Mouse (Mus musculus) megakaryocyte progenitor cell, adult 5-6 weeks (primary cell): ENCODE measurements around the gene Kcnk10. TPM values are rescaled to one million over a fixed set of nuclear protein-coding genes. Genes with fewer than 3 reads are reported as not detected.
A peak's percentile ranks its signal among the peaks of the same experiment; 100 is the strongest.

Experiments
- ATAC-seq: replicated peaks from 2 replicates; pipeline ENCODE4 v1.8.0; 2016; ENCODE audit warnings: mild to moderate bottlenecking, moderate TSS enrichment, inconsistent platforms; ENCODE audit not compliant: poor library complexity
- total RNA-seq, 2 experiments: library from RNA; stranded (forward) in 1 of 2; stranded (reverse) in 1 of 2; fragments of 157-497, 149-512 nt in 1 of 2; fragments of 200-1000 nt in 1 of 2; gene quantifications; 2 replicates each; pipeline versions ENCODE4 v1.2.3 to v1.2.4; 2015 to 2017

The Kcnk10 gene
- total RNA-seq, 2 experiments from 2014 or later, result not detected

DNA sequence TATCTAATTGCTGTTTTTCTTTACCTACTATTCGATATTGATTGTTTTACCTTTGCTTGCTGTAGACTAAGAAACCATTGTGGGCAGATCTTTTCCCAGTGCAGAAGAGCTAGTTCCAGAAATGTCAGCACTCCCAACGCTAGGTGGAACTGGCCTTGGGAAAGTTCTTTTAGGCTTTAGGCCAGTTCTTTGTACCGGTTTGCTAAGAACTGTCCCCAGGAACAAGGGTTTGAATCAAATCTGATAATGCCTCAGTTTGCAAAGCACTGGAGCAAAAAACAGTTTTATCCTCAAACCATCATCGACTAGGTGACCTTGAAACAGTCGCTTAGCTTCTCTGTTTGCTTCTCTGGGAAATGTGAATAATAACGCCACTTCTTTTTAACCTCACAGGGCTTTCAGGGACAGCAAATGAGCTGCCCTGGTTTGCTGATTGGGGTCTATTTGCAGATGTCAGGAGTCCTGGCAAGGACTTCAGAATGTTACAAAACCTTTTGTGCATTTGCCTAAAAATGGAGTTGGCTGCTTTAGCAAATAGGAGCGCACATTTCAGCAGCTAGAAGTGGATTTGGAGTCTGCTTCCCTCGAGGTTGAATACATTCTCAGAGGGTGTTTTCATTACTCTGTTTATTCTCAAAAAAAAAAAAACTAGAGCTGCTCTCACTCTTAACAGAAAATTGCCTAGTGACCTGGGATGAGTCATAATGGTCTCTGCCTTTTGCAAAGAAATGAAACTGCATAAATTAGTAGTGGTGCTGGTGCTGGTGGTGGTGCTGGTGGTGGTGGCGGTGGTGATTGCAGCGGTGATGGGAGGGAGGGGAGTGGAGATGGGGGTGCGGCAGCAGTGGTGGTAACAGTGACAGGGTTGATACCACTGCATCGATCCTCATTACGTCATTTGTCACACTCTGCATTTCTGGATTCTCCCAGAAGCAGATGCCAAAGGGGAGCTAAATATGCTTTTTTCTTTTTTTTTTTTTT, 53.5 kb downstream of the Kcnk10 start:
- ATAC-seq, result no peak

DNA sequence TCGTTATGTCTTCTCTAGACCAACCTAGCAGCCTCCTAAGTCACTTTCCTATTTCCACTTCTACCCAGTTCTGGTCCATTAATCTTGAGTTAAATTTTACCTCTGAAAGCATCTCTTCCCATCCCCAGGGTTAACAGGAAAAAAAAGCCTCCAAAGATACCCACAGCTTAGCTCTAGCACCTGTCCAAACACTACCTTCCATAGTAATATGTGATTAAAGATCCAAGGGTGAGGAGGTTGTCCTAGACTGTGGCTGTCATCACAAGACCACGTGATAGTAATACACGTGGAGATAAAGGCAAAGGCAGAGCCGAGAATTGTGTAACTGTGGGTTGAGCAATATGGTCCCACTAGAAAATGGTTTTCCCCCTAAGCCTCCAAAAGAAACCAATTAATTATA, 56.8 kb downstream of the Kcnk10 start:
- ATAC-seq, result no peak

DNA sequence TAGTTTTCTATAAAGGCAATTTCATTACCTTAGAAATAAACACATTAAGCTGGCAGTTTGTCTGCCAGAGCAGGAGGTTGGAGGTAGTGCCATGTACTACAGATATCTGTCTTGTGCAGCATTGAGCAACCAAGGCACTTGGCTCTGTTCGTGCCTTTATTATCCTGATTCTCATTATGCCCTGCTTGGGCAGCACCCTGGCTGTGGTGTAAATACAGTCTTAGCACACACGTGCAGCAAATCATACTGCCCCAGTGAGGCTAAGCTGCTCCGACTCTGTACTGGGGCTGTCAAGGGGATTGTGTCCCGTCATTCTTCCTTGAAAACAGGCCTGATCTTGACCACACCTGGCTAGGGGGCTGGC, 57.6 kb downstream of the Kcnk10 start:
- ATAC-seq, result no peak

DNA sequence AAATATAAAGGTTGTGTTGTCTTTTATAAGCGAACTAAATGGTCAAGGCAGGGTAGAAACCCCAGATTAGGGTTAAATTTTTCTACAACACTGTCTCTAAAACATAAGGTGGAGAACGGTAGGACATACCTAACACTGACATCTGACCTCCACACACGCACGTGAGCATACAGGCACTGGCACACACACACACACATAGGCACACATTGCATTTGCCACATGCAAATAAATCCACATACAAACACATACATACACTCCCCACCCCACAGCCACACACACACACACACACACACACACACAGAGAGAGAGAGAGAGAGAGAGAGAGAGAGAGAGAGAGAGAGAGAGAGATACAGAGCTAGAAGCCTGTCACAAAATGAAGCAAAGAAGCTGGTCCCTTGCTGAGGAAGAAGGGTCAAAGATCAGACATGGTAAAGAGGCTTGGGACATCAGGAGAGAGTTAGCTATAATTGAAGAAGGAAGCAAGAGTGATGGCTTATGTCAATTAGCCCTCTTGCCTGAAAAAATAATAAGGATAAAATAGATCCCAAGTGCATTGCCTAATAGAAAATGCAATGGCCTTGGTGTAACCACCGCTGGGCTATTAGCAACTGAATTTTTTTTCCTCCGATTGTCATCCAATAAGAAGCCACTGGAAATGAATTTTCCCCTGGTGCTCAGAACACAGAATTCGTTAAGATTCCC, 58.1 kb downstream of the Kcnk10 start:
- no peak for ATAC-seq

DNA sequence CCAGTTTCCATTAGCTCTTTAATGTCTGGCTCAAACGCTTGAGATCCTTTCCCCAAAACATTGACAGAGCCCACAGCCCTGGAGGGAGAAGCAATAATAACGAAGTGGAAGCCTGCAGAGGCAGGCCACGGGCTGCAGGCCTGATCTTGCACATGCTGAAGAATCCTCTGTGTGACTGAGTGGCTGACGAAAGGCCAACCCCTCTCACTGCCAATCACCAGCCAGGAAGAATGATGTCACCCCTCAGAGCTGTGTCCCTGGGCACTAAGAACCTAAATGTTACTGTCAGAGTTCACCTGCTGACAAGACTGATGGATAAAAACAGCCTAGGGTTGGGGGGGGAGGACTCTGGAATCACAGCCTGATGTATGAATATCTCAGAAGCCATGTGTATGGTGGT, 72.5 kb downstream of the Kcnk10 start:
- ATAC-seq, result no peak

DNA sequence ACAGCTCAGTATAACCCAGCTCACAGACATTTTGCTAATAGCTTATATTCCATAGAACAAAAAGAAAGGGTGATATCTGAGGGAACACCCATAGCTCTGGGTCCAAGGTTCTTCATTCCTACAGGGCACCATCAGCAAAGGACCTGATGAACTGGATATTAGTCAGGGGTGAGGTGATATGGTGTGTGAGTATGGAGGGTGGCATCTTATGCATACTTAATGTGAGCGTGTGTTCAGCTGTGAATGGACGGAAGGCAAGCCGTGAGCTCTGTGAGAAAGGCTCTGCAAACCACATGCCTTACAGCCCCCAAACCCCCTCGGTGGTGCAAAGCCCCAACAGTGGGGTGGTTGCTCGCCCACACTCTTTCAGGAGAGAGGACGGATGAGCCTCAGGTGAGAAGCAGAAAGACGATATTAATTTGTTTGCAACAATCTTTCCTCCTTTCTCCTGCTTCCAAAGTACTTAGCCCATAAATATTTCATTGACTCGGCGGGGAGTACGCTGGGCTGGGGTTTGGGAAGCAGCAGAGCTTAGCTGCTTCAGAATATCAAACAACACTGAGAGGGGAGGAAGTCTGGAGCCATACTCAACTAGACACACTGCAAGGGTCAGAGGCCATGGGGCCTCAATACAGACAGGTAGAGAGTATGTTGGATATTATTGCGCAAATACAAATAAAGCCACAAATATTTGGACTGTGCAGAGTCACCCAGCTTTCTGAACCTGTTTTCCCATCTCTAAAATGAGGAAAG, 76.4 kb downstream of the Kcnk10 start:
- ATAC-seq, result no peak

DNA sequence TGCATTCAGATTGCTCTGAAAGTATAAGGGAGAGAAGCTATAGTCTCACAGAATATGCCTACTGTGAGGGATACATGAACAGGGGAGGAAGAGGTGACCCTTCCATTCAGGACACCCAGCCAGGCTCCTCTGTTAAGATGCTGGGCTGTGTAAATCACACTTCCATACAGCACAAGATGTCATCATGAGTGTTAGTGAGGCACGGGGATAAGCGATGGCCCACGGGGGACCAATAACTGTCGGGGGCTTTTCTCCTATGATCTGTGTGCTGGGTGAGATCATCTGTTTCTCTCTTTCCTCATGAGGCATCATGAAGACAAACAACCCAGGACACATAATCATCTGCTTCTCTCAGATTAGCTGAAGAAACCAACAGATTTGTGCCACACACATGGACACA, 77.1 kb downstream of the Kcnk10 start:
- ATAC-seq, result no peak

DNA sequence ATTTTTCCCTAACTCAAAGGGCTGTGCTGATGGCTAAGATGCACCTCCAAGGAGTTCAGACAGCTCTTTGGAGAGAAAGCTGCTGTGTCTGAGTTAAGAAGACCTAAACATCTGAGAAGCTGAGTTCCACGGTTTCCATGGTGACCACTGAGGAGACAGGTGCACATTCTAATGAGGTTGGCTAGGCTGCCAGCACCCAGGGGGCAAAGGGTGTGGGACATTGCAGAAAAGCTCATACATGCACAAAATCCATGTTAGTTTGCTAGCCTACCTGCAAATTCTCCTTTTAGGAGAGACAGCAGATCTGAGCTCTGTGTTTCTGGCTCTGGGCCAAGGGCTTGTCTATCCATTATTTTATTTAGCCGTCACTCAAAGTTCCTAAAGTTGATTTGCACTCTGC, 96.7 kb downstream of the Kcnk10 start:
- no peak for ATAC-seq

DNA sequence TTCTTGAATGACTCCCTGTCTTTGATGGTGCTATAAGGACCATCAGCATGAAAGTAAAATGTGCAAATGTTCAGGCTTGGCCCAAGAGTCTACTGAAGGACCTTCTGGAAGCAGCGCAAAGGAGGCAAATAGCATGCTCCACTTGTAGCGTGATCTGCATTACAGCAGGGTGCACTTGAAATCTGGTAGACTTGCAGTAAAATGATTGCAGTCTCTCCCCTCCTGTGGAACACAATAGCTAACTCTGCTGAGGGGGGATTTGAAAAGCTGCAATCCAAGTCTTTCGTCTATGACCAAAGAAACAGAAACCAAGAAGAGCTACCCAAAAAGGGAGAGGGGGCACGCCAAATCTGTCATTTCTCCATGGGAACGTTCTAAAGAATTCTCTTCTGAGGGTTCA, 97.1 kb downstream of the Kcnk10 start:
- no peak for ATAC-seq

DNA sequence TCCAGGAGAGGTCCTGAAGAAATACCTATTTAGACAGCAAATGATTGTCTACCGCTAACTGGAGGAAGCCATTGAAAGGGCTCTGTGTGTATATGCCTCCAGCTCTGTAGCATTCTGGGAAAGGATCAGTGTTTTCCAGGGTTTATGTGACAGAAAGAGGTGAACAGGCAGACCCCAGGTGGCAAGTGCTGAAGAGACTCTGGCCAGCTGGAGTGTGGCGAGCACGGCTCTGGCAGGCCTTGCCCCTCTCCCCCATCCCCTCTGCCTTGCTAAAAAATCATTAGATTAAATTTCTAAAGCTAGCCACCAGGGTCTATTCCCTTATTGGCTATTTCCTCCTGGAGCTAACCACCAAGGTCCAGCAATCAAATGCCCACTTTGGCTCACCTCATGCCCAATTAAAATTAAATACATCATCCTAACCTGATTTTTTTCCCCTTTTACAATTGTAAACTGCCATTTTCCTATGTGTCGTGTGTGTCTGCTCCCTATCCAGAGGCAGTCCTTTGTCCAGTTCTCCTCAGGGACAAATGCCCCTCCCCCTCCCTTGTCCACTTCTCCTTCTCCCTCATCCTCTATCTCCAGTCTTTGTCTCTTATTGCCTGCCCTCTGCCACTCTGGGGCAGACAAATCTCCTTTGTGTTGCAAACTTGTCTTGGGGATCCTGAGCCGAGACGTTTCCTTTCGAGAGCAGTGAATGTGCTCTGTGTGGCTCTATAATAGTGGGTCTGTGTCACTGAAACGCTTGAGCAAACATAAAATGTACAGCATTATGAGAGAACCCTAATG, 100.2 kb downstream of the Kcnk10 start:
- no peak for ATAC-seq

DNA sequence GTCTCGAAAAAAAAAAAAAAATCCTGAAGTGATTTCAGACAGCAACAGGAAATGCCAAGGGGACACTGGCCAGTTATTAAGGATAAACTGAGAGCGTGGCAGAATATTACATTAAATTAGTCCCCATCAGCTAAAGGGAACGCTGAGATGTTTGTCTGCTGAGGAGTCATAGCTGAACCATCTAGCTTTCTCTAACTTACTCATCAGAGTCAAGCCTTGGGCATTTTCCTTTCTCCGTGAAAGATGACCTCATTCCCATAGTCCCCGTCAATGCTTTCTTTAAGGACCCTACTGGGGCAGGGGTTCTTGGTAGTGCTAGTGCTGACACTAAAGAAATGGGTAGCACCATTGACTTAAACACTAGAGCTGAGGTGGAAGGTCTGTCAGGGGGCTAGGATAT, 106.9 kb downstream of the Kcnk10 start:
- no peak for ATAC-seq

DNA sequence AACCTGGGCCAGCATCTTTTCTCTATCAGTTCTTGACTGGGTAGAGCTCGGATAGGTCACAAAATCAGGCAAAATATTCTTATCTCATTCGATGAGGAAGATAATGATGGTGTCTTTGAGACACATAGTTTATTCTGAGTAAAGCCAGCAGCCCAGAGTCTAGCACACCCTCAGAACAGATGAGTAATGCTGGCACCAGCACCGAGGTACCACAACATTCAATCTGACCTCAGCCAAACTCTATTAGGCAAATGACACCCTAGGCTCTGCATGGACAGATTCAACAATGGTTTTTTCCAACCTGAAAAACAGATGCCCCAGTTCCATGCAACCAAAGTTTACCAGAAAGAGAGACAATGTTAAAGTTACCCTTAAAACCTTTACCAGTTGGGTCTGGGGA, 108.0 kb downstream of the Kcnk10 start:
- no peak for ATAC-seq

DNA sequence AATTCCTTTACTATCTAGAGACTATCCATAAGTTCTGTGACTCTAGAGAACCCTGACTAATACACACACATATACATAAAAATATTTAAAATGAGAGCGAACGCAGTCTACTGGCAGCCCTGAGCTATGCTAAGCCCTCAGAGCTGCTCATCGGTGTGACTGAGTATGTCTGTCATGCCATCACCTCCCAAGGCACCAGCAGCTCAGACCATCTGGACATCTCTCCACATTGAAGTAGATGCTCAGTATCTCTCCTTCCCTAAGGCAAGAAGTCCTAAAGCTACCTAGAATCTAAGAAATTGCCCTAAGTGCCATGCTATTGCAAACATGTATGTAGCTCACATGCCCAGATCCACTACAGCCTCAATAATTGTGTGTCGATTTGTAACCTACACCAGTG, 110.3 kb downstream of the Kcnk10 start:
- no peak for ATAC-seq

DNA sequence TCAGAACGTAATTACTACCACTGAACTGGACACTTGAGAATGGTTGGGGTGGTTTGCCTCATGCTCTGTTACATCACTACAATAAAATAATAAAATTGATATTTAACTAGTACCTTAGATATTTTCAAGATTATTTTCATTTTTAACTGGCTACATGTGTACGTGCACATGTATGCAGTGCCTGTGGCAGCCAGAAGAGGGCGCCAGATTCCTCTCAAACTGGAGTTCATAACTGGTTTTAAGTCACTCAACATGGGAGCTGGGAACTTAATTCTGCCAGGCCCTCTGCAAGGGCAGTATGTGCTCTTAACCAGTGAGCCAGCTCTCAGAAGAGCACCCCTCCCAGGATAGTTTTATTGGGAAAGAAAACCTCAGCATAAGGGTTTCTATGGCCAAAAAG, 118.2 kb downstream of the Kcnk10 start:
- peak; percentile 52; the same call in 1 of the 2 replicates for ATAC-seq

DNA sequence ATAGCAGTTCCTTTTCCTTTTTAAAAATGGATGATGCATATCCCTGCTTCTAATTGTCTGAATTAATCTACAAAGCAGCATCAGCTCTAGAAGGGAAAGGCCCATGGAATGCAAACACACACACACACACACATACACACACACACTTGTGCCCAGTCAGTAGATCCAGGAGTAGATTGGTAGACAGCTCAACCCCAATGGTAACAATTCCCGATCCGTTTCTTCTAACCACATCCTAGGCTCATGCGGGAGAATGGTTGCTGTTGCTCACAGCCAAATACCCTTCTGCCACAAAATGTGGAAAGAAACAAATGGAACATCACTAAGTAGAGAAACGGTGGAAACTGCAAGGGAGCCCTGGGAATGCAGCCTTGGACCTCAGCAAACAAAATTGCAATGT, 119.2 kb downstream of the Kcnk10 start:
- ATAC-seq, result no peak

DNA sequence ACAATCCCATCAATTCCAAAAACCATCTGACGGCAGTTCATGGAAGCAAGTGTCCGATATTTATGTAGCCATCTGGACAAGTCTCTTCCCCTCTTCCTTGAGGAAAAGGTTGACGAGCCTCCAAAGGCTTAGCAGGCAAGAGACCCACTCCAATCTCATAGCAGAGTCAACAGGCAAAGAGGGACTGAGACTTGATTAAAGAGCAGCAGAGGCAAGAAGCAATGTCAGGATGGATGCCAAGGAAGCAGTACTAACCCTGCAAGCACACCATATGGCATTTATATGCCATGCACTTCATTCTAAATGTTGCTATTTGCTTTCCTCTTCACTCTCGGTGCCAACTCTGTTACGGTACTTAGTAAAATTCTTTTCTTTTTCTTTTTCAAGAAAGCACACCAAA, 119.6 kb downstream of the Kcnk10 start:
- ATAC-seq, result no peak

DNA sequence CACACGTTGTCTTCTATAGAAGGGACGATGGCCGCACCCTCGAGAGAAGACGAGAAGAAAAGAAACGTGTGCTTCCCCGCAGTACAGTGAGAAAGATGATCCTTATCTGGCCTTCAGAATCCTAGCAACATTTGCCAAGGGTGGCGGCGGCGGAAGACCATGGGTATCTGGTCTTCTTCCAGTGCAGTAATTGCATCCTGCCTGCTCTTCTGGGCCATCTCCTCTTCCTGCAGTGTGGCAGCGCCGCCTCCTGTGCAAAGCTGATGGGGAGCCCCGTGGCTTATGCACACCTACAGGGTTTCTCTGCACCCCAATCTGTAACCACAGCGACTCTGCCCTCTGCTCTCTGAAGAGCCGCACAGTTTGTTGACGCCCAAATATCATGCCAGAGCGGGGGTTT, 124.9 kb downstream of the Kcnk10 start:
- ATAC-seq, result no peak

DNA sequence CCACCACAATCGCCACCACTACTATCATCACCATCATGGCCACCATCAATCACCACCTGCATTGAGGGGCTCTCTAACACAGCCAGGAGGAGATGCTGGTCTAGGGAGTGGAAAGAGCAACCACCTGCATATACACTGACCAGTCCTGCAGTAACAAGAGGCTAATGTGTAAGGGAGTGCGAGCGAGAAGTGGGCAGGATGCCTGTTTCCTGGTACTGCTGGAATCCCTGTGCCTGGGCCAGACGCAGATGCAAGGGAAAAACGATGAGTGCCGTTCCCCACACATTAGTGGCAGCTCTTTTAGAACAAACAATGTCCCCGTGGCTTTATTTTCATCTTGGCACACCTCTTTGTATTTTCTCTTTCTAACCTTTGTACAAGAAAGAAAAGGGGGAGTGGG, 125.5 kb downstream of the Kcnk10 start:
- ATAC-seq, result no peak

DNA sequence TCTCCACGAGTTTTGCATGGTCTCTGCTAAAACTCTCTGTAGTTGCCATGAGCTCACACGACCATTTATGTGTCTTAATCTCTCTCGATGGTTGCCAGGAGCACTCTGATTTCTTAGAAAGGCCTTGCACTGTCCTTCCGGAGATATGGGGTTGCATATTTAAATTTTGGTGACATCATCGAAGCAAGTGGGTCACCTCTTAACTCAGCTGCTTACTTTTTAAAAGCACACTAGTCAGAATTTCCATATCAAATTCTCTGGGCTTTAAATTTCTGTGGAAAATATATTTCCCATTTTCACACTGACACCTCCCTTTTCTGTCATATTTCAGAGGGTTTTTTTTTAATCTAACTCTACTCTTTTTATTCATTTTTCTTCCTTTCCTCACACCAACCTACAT, 132.5 kb downstream of the Kcnk10 start:
- no peak for ATAC-seq

DNA sequence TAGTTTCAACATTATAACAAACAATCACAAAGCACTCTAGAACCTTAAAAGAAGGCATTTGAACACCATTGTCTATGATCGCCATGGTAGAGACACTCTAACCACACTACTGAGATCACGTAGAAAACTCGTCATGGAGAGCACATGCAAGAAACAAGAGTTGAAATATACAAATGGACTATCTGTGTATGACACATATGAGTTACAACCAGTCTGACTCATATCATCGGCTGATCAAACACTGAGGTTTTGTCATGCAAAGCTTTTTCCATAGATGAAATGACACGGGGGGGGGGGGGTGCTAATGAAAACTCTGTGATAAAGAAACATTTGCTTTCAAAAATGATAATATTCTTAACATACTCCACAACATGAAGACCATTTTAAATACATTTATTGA, 133.2 kb downstream of the Kcnk10 start:
- ATAC-seq, result no peak

DNA sequence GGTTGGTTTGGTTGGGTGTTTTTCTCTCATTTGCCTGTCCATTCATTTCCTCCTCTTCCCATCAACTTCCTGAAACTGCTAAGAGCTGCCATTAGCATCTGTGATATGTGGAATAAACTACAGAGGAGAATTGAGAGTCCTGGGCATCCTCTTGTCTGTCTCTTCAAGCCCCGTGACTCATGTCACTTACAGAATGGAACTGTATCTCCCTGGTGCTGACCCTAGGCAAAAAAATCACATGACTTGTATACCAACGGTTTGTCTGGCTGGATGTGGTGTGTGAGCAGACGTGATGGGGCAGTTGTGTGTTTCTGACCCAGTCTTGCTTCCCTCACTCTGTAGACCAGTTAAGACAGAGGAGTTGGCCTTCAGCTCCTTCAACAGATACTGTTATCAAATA, 134.4 kb downstream of the Kcnk10 start:
- ATAC-seq, result no peak
